Mouse (Mus musculus) cerebellum, adult 2 months (tissue): ENCODE results near the gene Gfra1.

ENCODE experiments used
- CTCF ChIP-seq: fragments of 200-500 bp; IDR thresholded peaks from 2 replicates; pipeline ENCODE4 v1.5.1; 2011; ENCODE audit warnings: low read depth, mild to moderate bottlenecking, control low read depth, low read length, moderate library complexity, borderline replicate concordance; ENCODE audit not compliant: insufficient read depth
- POLR2A ChIP-seq: fragments of 200-500 bp; IDR thresholded peaks from 2 replicates; pipeline ENCODE4 v1.6.1; 2011; ENCODE audit warnings: low read length, control low read depth, borderline replicate concordance; ENCODE audit not compliant: insufficient read depth

GRCm38 (mm10) chr19:58424179-58424578 lies 31.5 kb downstream of the Gfra1 start:
- TF ChIP-seq CTCF (no peak), POLR2A (no peak)
